Mouse (Mus musculus): ENCODE measurements around the gene Dvl1. TPM values are rescaled to one million over a fixed set of nuclear protein-coding genes. Genes with fewer than 3 reads are reported as not detected.

Dvl1 gene
- total RNA-seq, 2 experiments from 2014 or later, result 72.9 to 75.8 TPM

- no peak for DNase-seq (ENCODE audit: low spot score in 2 of 2)
Measured at GRCm38 (mm10) chr4:155838187-155839153, 8.7 kb upstream of the Dvl1 start.

GRCm38 (mm10) chr4:155839483-155839910 is 7.7 kb upstream of the Dvl1 start, which contains the start of gene Mxra8:
Gene Mxra8, plus strand, starts transcription at chr4:155839680.
- peak in 1 of 2 experiments; percentile 39 for DNase-seq (ENCODE audit: low spot score in 2 of 2)

GRCm38 (mm10) chr4:155840076-155841002 is 6.9 kb upstream of the Dvl1 start:
- DNase-seq (ENCODE audit: low spot score in 2 of 2), result no peak

- no peak for DNase-seq (ENCODE audit: low spot score in 2 of 2)
Measured at GRCm38 (mm10) chr4:155841003-155841454, 6.2 kb upstream of the Dvl1 start.

GRCm38 (mm10) chr4:155841651-155842270 is 5.4 kb upstream of the Dvl1 start:
- DNase-seq (ENCODE audit: low spot score in 2 of 2), result no peak

GRCm38 (mm10) chr4:155843231-155843630 is 4.0 kb upstream of the Dvl1 start:
- no peak for DNase-seq (ENCODE audit: low spot score in 2 of 2)

- no peak for DNase-seq (ENCODE audit: low spot score in 2 of 2)
Measured at GRCm38 (mm10) chr4:155847591-155848352, 570 bp downstream of the Dvl1 start.

- DNase-seq (ENCODE audit: low spot score in 2 of 2), result no peak
Measured at GRCm38 (mm10) chr4:155848434-155849095, 1.4 kb downstream of the Dvl1 start.

GRCm38 (mm10) chr4:155849391-155849790 is 2.2 kb downstream of the Dvl1 start:
- DNase-seq (ENCODE audit: low spot score in 2 of 2), result no peak

GRCm38 (mm10) chr4:155849792-155850451 is 2.7 kb downstream of the Dvl1 start:
- no peak for DNase-seq (ENCODE audit: low spot score in 2 of 2)

- DNase-seq (ENCODE audit: low spot score in 2 of 2), result no peak
Measured at GRCm38 (mm10) chr4:155851368-155851767, 4.2 kb downstream of the Dvl1 start.

GRCm38 (mm10) chr4:155851951-155852411 is 4.8 kb downstream of the Dvl1 start:
- DNase-seq (ENCODE audit: low spot score in 2 of 2), result no peak

- no peak for DNase-seq (ENCODE audit: low spot score in 2 of 2)
Measured at GRCm38 (mm10) chr4:155853421-155853820, 6.2 kb downstream of the Dvl1 start.

GRCm38 (mm10) chr4:155854991-155855390 is 7.8 kb downstream of the Dvl1 start:
- no peak for DNase-seq (ENCODE audit: low spot score in 2 of 2)

GRCm38 (mm10) chr4:155856071-155856470 is 8.9 kb downstream of the Dvl1 start:
- DNase-seq (ENCODE audit: low spot score in 2 of 2), result no peak

GRCm38 (mm10) chr4:155856881-155857280 is 9.7 kb downstream of the Dvl1 start:
- no peak for DNase-seq (ENCODE audit: low spot score in 2 of 2)

GRCm38 (mm10) chr4:155859318-155859717 is 12.1 kb downstream of the Dvl1 start:
- DNase-seq (ENCODE audit: low spot score in 2 of 2), result no peak

GRCm38 (mm10) chr4:155861787-155862186 is 14.6 kb downstream of the Dvl1 start:
- no peak for DNase-seq (ENCODE audit: low spot score in 2 of 2)

GRCm38 (mm10) chr4:155863001-155863400 is 15.8 kb downstream of the Dvl1 start, which contains the start of gene Tas1r3:
Gene Tas1r3, minus strand, starts transcription at chr4:155863362.
- no peak for DNase-seq (ENCODE audit: low spot score in 2 of 2)
